Mouse (Mus musculus): ENCODE measurements at regions not wholly inside any gene's neighbourhood (a gene's known extent, or its start where the extent isn't known, plus 50 kb on each side); places are given as distances from the start of the nearest gene placed in this dataset.

DNA sequence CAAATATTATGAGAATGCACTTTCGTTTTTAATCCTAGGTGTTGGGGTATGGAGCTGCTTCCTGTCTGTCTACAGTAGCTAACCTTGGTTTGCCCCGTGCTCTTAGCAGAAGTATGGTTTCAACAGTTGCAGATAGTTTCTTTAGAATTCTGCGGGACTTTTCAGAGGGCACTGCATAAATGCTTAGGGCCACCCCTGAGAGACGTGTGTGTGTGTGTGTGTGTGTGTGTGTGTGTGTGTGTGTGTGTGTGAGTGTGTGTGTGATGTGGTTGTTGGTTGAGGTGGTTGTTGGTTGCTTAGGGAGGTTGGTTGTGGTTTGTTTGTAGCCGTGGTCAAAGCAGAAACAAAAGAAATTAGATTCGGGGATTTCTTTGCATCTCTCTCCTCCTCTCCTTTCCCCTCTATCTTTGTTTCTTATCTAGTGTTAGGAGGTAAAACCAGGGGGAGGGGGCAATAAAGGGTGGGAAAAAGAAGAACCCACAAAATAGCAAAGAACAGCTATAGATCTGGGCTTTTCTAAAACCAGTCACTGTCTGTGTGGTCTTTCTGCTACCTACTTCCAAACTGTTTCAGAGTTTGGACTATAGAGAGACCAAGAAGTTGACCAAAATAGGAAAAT is 118.7 kb upstream of the Lemd2 start:
- DNase-seq (ENCODE audit: extremely low read depth, insufficient read length, low spot score): no peak

- DNase-seq (ENCODE audit: extremely low read depth, insufficient read length, low spot score): no peak
Observed at GRCm38 (mm10) chr17:27318969-27319695, 114.9 kb upstream of the Lemd2 start.

DNA sequence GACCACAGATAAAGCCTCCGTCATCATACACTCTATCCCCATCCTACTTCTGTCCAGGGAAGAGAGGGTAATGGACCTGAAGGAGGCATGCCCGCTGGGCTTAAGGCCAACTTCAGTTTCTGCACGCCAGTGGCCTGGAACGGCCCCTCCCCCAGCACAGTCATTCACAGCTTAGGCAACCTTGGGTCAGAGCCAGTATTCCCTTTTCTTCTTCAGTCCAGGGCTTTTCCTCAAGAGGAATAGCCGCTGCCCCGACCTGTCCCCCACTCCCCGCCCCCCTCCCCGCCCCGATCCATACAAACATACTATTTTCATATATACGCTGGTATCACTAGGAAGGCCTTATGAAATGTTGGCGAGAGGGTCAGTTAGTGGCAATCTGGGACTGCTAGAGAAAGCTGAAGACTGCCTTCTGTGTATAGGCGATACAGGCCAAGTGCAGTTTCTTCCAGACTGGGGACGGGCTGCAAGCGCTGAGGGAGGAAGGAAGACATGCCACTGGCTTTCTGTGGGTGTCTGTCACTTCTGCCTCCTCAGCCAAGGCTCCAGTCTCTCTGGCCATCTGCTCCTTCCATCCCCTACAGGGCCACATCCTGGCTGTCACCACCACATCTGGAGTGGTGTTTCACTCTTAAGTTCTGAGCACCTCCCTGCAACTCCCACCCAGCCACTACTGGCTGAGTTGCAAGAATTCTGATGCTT is 113.5 kb upstream of the Lemd2 start:
- DNase-seq (ENCODE audit: extremely low read depth, insufficient read length, low spot score): peak; percentile 32

DNA sequence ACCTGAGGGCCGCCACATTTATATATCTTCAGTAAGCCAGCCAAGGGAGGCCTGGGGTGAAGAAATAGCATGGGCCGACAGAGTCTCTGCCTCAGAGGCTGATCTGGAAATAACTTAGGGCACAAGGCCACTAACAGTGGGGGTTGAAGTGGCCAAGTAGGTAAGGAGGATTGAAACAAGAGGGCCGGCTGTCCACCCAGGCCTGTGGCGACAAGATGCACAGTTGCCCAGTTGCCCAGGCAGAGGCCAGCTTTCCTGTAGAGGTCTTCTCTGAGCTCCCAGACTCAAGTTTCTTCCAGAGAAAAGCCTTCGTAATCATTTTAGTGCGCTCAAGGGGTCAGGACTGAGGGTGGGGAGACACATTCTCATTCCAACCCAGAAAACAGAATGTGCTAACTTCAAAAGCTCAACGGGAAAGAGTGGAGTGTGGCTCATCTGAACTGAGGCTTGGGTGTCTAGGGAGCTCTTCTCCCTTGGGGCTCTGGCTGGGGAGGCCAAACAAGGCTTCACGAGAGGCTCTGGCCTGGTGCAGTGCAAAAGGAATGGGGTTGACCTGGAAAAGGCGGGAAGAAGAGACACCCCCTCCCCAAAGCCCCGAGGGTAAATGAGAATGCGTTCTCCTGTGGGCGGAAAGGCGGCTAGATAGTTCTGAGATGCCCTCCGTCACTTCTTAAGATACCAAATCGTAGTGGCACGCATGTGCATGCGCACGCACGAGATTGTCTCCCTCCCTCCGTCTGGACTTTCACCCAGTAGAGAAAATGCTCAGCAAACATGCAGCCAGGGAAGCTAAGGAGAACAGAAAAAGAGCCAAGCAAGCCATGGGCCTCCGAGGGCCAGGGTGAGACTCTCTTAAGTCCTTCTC is 112.7 kb upstream of the Lemd2 start:
- no peak for DNase-seq (ENCODE audit: extremely low read depth, insufficient read length, low spot score)

DNA sequence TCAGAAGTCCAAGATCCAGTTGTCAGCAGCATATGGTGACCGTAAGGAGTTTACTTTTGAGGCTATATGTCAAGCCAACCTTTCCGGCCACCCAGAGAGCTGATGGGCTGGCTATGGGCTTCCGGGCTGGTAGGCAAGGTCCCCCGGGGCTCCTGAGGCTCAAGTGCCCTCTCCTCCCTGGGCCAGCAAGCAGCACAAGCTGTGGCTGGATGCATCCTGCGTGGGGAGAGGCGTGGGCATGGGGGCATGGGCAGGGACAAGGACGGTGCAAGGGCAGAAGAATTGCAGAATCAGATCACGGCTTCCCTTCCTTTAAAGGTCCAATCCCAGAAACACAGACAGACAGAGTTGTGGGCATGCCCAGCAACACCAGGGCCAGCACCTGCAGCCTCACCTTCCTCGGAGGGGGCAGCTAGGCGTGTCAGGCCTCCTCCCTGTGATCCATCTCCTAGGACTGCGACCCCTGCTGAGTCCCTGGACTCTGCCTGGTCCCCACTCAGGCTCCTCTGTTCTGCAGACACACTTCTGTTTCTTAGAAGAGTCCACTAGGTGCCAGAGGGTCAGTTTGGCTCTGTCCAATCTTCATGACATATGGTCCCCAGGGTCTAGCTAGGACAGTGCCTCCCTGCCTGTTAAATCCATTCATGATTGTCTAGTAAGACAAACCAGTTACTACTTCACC is 111.8 kb upstream of the Lemd2 start:
- no peak for DNase-seq (ENCODE audit: extremely low read depth, insufficient read length, low spot score)

DNA sequence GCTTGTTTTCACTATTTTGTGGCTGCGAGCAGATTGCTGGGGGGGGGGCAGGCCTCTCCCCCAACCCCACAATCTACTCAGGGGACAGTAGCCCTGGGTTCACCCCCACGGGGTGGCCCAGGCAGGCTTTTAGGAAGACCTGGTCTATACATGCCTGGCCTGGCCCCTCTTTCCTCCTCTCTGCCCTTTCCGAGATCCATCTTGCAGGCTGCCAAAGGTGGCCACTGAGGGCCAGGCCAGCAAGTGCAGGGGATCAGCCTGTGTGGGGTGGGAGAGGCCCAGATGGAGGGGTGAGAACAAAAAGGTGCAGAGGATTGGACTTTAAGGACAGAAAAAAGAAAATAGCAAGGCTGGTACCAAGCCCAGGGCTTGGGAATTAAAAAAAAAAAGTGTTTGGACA is 111.2 kb upstream of the Lemd2 start:
- DNase-seq (ENCODE audit: extremely low read depth, insufficient read length, low spot score): no peak

DNA sequence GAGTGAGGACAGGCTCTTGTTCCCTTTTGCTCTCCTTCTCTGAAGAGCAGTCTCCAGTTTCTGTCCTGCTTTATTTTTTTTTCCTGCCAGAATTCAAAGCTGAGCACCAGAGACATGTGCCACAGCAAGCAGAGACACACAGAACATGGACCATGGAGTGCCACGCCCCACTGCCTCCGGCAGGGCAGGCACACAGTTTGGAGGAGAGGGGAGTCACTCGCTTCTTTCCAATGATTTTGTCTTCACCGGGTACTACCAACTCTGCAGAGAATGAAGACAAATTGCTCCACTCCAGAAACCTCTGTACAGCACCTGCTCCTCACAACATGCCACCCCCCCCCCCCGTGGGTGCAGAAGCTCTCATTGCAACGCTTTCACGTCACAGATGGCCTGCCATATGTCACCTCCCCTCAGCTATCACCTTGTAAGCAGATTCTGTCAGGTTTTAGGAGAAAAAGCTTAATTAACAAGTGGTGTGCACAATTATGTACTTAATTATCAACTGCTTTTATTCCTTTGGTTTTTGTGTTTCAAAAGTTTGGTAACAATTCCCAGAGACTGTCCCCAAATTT is 110.6 kb upstream of the Lemd2 start:
- no peak for DNase-seq (ENCODE audit: extremely low read depth, insufficient read length, low spot score)

DNA sequence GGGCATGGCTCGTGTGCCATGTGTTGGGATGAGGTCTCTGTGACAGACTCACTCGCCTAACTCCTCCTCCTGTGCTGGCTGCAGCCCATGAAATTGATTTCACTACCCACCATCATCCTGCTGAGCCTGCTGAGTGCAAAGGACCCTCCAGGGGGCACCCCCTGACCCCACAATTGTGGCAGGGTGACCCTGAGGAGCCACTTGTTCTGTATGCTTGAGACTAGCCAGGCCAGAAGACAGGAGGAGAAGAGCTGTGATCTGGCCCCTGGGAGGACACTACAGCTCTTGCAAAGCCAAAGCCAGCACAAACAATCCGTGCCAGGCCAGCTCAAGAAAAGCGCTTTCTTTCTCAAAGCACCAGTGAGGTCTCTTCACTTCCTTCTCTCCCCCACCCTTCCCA is 104.7 kb upstream of the Lemd2 start:
- DNase-seq (ENCODE audit: extremely low read depth, insufficient read length, low spot score): no peak

DNA sequence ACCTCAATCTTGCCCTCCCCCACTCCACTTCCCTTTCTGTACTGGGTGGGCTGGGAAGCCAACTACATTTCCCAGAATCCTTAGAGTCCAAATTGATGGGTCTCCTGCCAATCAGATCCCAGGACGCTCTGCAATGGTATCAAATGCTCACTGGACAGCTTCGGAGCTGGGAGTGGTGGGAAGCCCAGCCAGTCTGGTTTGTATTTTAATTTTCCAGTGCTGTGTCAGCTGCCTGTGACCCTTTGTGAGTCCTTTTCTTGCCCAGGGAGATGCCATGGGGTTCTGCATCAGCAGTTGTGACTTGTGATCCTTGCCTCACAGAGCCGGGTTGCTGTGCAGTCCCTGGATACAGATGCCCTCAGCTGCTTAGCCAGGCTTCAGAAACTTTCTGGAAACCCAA is 100.6 kb upstream of the Lemd2 start:
- DNase-seq (ENCODE audit: extremely low read depth, insufficient read length, low spot score): no peak

DNA sequence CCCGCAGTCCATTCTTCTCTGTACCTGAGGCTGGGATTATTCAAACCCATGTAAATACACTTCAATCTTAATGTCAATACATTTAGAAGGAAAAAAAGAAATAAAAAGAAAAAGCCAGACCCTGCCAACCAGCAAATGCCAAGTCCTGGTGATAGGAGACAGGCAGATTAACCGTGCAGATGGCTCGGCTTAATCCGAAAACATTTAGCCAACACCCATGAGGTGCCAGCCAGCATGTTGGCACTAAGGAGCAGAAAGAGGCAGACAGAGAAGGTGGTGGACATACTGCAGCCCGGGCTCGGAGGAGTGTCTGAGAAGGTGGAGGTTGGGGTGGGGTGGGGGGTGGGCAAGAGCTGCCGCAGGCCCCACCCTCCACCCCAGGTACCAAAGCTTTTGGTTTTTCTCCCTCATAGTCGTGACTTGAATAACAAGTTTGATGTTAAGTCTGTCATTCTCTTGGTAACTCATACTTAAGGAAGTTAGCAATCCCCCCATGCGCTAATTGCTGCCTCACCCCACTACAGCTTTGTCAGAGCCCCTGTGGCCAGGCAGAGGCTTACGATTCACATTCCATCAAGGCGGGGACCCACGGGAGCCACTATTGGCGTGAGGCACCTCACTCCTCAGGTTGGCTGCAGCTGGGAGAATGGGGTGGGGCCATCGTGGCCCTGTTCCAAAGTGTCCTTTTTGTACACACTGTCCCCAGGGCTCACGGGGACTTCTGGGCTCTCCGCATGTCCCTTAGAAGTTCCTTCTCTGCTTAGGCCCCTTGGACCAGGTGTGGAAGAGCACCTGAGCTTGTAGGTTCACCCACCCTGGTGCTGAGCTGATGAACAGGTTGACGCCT is 99.6 kb upstream of the Lemd2 start:
- DNase-seq (ENCODE audit: extremely low read depth, insufficient read length, low spot score): no peak

DNA sequence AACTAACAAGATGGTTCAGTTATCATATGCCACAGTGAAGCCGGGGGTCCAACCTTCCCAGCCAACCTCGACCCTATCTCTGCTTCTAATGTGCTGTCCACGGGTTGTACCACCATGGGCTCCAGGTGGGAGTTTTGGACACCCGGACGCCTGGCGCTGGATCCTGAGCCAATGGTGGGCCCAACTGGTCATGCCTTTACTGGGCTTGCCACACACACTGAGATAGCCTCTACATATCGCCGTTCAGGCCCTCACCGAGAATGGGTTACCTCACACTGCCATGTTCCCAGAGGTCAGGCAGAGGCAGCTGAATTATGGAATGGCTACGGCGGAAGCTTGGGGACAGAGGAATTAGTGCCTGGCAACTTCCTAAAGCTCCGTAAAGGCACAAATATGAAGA is 98.8 kb upstream of the Lemd2 start:
- no peak for DNase-seq (ENCODE audit: extremely low read depth, insufficient read length, low spot score)

DNA sequence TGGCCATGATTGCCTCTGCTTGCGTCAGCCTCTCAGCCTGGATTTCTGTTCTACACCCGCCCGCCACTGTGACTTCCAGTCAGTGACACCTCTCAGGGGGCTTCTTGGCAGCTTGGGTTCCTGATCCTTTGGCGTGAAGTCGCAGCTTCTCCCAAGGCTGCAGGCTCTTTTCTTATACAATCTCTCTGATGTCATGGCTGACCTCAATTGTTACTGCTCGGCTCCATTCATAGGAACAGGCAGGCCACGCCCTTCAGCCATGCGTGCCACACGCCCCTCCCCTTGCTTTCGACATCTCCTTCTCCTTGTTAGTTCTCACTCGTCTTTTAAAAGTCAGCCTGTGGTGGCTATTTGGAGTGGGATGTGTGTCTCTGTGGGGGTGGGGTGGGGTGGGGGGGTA is 97.1 kb upstream of the Lemd2 start:
- DNase-seq (ENCODE audit: extremely low read depth, insufficient read length, low spot score): no peak

DNA sequence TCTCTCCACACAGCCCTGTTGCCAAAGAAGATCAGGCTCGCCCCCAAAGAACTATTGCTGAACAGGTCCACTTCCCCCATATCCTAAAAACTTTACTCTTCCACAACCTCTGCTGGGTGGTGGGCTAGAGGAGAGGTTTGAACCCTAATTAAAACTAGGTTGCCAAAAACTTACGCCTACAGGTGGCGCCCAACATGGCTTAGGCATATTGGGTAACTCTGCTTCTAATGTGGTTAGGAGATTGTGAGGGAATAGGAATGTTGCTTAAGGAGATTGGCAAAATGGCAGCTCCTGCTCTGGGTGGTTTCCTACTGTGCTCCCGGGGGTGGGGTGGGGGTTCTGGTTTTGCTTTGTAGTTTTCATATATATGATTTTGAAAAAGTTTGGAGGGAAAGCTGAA is 95.0 kb upstream of the Lemd2 start:
- DNase-seq (ENCODE audit: extremely low read depth, insufficient read length, low spot score): no peak

DNA sequence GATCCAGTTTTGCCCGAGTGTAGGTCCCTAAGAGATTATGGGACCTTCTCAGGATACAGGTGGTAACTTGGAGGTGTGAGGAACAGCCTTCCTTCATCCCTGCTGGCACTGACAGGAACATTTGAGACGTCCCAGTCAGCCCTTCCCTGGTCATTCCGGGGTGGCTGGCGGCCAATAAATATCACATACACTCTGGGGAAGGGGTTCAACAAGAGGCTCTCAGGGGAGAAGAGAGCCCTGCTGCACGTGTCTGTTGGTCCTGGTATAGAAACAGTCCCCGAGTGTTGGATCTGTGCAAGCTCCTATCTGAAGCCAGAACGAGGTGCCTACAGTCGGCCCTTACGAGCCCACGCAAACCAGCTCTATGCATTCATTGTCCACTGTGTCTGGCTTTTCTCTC is 94.1 kb upstream of the Lemd2 start:
- DNase-seq (ENCODE audit: extremely low read depth, insufficient read length, low spot score): no peak

GRCm38 (mm10) chr17:27296156-27296555 is 91.9 kb upstream of the Lemd2 start:
- no peak for DNase-seq (ENCODE audit: extremely low read depth, insufficient read length, low spot score)

DNA sequence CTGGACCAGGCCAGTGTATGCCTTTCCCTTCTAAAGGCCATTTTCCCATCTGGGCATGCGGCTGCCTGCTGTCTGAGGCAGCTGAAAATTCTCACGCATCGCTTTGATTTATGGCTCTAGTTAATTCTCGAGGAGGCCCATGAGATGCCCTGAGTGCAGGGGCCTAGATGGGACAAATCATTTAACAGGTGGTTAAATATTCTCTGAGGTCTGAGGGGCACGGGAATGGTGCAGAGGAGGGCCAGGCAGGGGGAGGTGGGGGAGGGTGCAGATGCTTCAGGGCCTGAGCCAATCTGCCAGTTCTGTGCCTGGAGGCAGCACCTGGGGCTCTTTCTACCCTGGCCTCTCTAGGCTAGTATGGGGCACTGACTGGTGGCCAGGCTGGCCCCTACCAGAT is 89.9 kb upstream of the Lemd2 start:
- no peak for DNase-seq (ENCODE audit: extremely low read depth, insufficient read length, low spot score)

DNA sequence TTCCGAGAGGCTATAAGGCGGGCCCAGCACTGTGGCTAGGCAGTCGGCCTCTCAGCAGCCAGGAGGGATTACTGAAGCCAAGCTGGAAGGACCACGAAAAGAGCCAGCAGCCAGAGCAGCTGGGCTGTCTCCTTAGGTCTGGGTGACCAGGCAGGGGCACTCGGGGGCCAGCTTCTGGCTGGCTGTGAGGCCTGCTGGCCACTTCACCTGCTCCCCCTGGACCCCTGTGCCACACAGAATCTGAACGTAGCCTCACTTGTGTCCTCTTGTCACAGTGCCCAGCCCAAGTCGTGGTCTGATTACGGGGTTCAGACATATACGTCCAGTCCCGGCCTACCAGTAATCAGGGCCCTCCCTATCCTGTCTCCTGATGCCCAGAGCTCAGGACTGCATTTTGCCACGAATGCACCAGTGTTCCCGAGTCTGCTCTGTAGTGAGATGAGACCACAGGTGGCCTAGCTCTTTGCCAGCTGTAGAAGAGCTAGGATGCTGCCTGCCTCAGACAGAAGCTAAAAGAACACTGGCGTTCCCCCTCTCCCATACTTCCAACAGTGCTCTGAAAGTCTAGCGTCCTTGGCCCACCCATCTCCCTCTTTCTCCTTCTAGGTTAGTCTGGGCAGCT is 89.4 kb upstream of the Lemd2 start:
- no peak for DNase-seq (ENCODE audit: extremely low read depth, insufficient read length, low spot score)

- no peak for DNase-seq (ENCODE audit: extremely low read depth, insufficient read length, low spot score)
Observed at GRCm38 (mm10) chr17:27291673-27292072, 87.4 kb upstream of the Lemd2 start.

DNA sequence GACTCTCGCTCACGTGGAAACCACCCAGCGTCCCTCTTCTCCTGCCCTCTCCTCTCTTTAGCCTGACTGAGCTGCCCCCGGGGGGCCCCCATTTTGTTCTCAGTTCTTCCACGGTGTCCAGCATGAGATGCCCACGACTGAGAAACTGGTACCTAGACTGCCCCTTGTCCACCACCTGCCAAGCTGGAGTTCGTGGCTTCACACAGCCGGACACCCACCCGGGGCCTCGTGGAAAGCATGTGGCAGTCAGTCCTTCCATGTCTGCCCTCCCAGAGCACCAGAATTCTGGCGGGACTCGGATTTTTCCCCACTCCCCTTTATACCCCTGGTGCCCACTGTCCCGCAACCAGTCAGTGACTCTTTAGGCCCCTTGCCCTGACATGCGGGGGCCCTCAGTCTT is 86.9 kb upstream of the Lemd2 start:
- DNase-seq (ENCODE audit: extremely low read depth, insufficient read length, low spot score): no peak

All from 3134 (cell line).